Mouse (Mus musculus): ENCODE results near the gene Fdxacb1. TPM values are rescaled to one million over a fixed set of nuclear protein-coding genes. Genes with fewer than 3 reads are reported as not detected.

Gene Fdxacb1
- polyA plus RNA-seq, 1 experiment from 2014 or later: 11.5 TPM

- Histone ChIP-seq H3K27me3 (no peaks in the 10 kb centered on the region), H3K36me3 (peaks cover 66% of the 10 kb centered on the region), H3K4me3 (no peak overlapping the region), H3K9ac (no peak overlapping the region), H3K27ac (no peak overlapping the region), H3K4me2 (no peak overlapping the region), H3K9me3 (no peaks in the 10 kb centered on the region), H3K4me1 (replicated peaks) (no peaks in the 10 kb centered on the region)
- 98% methylated on average over 1 of the region's 1 CpGs for WGBS
- ATAC-seq (ENCODE audit: low FRiP score): no peak
Measured at GRCm38 (mm10) chr9:50816512-50816911, 48.5 kb downstream of the Fdxacb1 start.

GRCm38 (mm10) chr9:50818050-50818449 is 50.0 kb downstream of the Fdxacb1 start:
- no peaks in the 10 kb centered on the region for H3K27me3 ChIP-seq
- no peak overlapping the region for H3K27ac ChIP-seq
- H3K4me2 ChIP-seq: no peak overlapping the region
- no peak overlapping the region for H3K9ac ChIP-seq
- 87% methylated on average over 6 of the region's 6 CpGs for WGBS
- ATAC-seq (ENCODE audit: low FRiP score): no peak
- peaks cover 67% of the 10 kb centered on the region for H3K36me3 ChIP-seq
- H3K9me3 ChIP-seq: no peaks in the 10 kb centered on the region
- no peaks in the 10 kb centered on the region for H3K4me1 ChIP-seq (replicated peaks)
- no peak overlapping the region for H3K4me3 ChIP-seq

GRCm38 (mm10) chr9:50819716-50820115 is 51.7 kb downstream of the Fdxacb1 start:
- no peak overlapping the region for H3K4me2 ChIP-seq
- H3K4me3 ChIP-seq: no peak overlapping the region
- no peaks in the 10 kb centered on the region for H3K9me3 ChIP-seq
- H3K9ac ChIP-seq: no peak overlapping the region
- no peak overlapping the region for H3K27ac ChIP-seq
- H3K4me1 ChIP-seq (replicated peaks): no peaks in the 10 kb centered on the region
- H3K27me3 ChIP-seq: no peaks in the 10 kb centered on the region
- WGBS: 90% methylated on average over 6 of the region's 6 CpGs
- H3K36me3 ChIP-seq: peaks cover 65% of the 10 kb centered on the region
- ATAC-seq (ENCODE audit: low FRiP score): no peak

GRCm38 (mm10) chr9:50821651-50822050 is 53.6 kb downstream of the Fdxacb1 start:
- no peak for ATAC-seq (ENCODE audit: low FRiP score)
- Histone ChIP-seq H3K27ac (no peak overlapping the region), H3K4me2 (no peak overlapping the region), H3K27me3 (no peaks in the 10 kb centered on the region), H3K9me3 (no peaks in the 10 kb centered on the region), H3K4me3 (no peak overlapping the region), H3K9ac (no peak overlapping the region), H3K4me1 (replicated peaks) (no peaks in the 10 kb centered on the region), H3K36me3 (peaks cover 63% of the 10 kb centered on the region)
- WGBS: 86% methylated on average over 6 of the region's 6 CpGs

GRCm38 (mm10) chr9:50822216-50822615 is 54.2 kb downstream of the Fdxacb1 start:
- no peak overlapping the region for H3K27ac ChIP-seq
- H3K36me3 ChIP-seq: peaks cover 58% of the 10 kb centered on the region
- no peaks in the 10 kb centered on the region for H3K27me3 ChIP-seq
- no peaks in the 10 kb centered on the region for H3K4me1 ChIP-seq (replicated peaks)
- H3K9me3 ChIP-seq: no peaks in the 10 kb centered on the region
- WGBS: 98% methylated on average over 5 of the region's 5 CpGs
- H3K9ac ChIP-seq: no peak overlapping the region
- ATAC-seq (ENCODE audit: low FRiP score): no peak
- no peak overlapping the region for H3K4me2 ChIP-seq
- H3K4me3 ChIP-seq: no peak overlapping the region

Other genes with a start within 250 kb of the Fdxacb1 start
- gene Pts, start 239.5 kb upstream of the Fdxacb1 start, polyA plus RNA-seq (2015; fragmentation: Nextera tagmentation; extraction: Ambion mirVana): 119 and 128 TPM in 2 replicates
- gene Il18, start 213.4 kb upstream of the Fdxacb1 start, polyA plus RNA-seq (2015; fragmentation: Nextera tagmentation; extraction: Ambion mirVana): 17.3 and 17.9 TPM in 2 replicates
- gene Bco2, start 213.1 kb upstream of the Fdxacb1 start, polyA plus RNA-seq (2015; fragmentation: Nextera tagmentation; extraction: Ambion mirVana): 0.30 and 0.35 TPM in 2 replicates
- gene Tex12, start 206.9 kb upstream of the Fdxacb1 start, polyA plus RNA-seq (2015; fragmentation: Nextera tagmentation; extraction: Ambion mirVana): 0.22 and 0.38 TPM in 2 replicates
- gene Sdhd, start 164.4 kb upstream of the Fdxacb1 start, polyA plus RNA-seq (2015; fragmentation: Nextera tagmentation; extraction: Ambion mirVana): 221 and 228 TPM in 2 replicates
- 373 and 382 TPM in 2 replicates for gene Timm8b, start 164.3 kb upstream of the Fdxacb1 start, polyA plus RNA-seq (2015; fragmentation: Nextera tagmentation; extraction: Ambion mirVana)
- 5.7 and 7.5 TPM in 2 replicates for gene Pih1d2, start 150.9 kb upstream of the Fdxacb1 start, polyA plus RNA-seq (2015; fragmentation: Nextera tagmentation; extraction: Ambion mirVana)
- gene Nkapd1, start 150.8 kb upstream of the Fdxacb1 start, polyA plus RNA-seq (2015; fragmentation: Nextera tagmentation; extraction: Ambion mirVana): 24.5 and 25.9 TPM in 2 replicates
- gene Dlat, start 108.5 kb upstream of the Fdxacb1 start, polyA plus RNA-seq (2015; fragmentation: Nextera tagmentation; extraction: Ambion mirVana): 45.0 and 46.3 TPM in 2 replicates
- gene Dixdc1, start 28.7 kb upstream of the Fdxacb1 start, polyA plus RNA-seq (2015; fragmentation: Nextera tagmentation; extraction: Ambion mirVana): 35.0 and 36.4 TPM in 2 replicates
- gene 2310030G06Rik, start 21.7 kb upstream of the Fdxacb1 start, polyA plus RNA-seq (2015; fragmentation: Nextera tagmentation; extraction: Ambion mirVana): 1.1 and 1.9 TPM in 2 replicates
- 10.7 and 11.3 TPM in 2 replicates for gene Cryab, start 16.9 kb upstream of the Fdxacb1 start, polyA plus RNA-seq (2015; fragmentation: Nextera tagmentation; extraction: Ambion mirVana)
- 1.3 and 1.7 TPM in 2 replicates for gene Hspb2, start 15.9 kb upstream of the Fdxacb1 start, polyA plus RNA-seq (2015; fragmentation: Nextera tagmentation; extraction: Ambion mirVana)
- gene Alg9, start 6.8 kb downstream of the Fdxacb1 start, polyA plus RNA-seq (2015; fragmentation: Nextera tagmentation; extraction: Ambion mirVana): 47.2 and 53.7 TPM in 2 replicates
- gene 1110032A03Rik, start 7.3 kb downstream of the Fdxacb1 start, polyA plus RNA-seq (2015; fragmentation: Nextera tagmentation; extraction: Ambion mirVana): 60.4 and 64.6 TPM in 2 replicates
- gene Ppp2r1b, start 77.1 kb downstream of the Fdxacb1 start, polyA plus RNA-seq (2015; fragmentation: Nextera tagmentation; extraction: Ambion mirVana): 53.5 and 54.4 TPM in 2 replicates
- 14.3 and 14.9 TPM in 2 replicates for gene Sik2, start 240.8 kb downstream of the Fdxacb1 start, polyA plus RNA-seq (2015; fragmentation: Nextera tagmentation; extraction: Ambion mirVana)

All from hindbrain, embryonic 13.5 days (tissue).